Mouse (Mus musculus) cerebral cortex, adult 2 months (tissue): ENCODE data around the gene E130309D02Rik.

Source experiments
- WGBS: fragments of 180-500 bp; shearing (Covaris S2); methylation state at CpG from one replicate; pipeline ENCODE4 v1.1.7; 2018; 5-methylcytosine and 5-hydroxymethylcytosine counted together

E130309D02Rik gene

GRCm38 (mm10) chr5:143309916-143310315, 5.2 kb downstream of the E130309D02Rik start:
- WGBS, result 96% methylated on average over 7 of the region's 7 CpGs

- WGBS, result 90% methylated on average over 5 of the region's 5 CpGs
These were observed 6.3 kb downstream of the E130309D02Rik start for GRCm38 (mm10) chr5:143308825-143309224.

GRCm38 (mm10) chr5:143304251-143304650, 10.9 kb downstream of the E130309D02Rik start:
- 73% methylated on average over 7 of the region's 7 CpGs for WGBS

GRCm38 (mm10) chr5:143301296-143301695, 13.9 kb downstream of the E130309D02Rik start:
- WGBS, result 65% methylated on average over 8 of the region's 8 CpGs

- 88% methylated on average over 4 of the region's 4 CpGs for WGBS
These were observed 15.5 kb downstream of the E130309D02Rik start for GRCm38 (mm10) chr5:143299686-143300085.

- WGBS, result 85% methylated on average over 7 of the region's 7 CpGs
These were observed 16.8 kb downstream of the E130309D02Rik start for GRCm38 (mm10) chr5:143298391-143298790.

- WGBS, result 73% methylated on average over 9 of the region's 9 CpGs
These were observed 17.2 kb downstream of the E130309D02Rik start for GRCm38 (mm10) chr5:143297986-143298385.

- WGBS, result 35% methylated on average over 2 of the region's 2 CpGs
These were observed 19.8 kb downstream of the E130309D02Rik start for GRCm38 (mm10) chr5:143295330-143295729.

GRCm38 (mm10) chr5:143294862-143295261, 20.3 kb downstream of the E130309D02Rik start:
- 87% methylated on average over 3 of the region's 3 CpGs for WGBS

GRCm38 (mm10) chr5:143293404-143293803, 21.8 kb downstream of the E130309D02Rik start, which contains the start of gene Zfp853:
Zfp853 (minus strand) TSS chr5:143293623.
- WGBS, result 2% methylated on average over 36 of the region's 38 CpGs

- 2% methylated on average over 19 of the region's 19 CpGs for WGBS
These were observed 22.3 kb downstream of the E130309D02Rik start for GRCm38 (mm10) chr5:143292879-143293278.

GRCm38 (mm10) chr5:143289299-143289698, 25.9 kb downstream of the E130309D02Rik start:
- 67% methylated on average over 9 of the region's 9 CpGs for whole genome bisulfite sequencing

GRCm38 (mm10) chr5:143288378-143288911, 26.7 kb downstream of the E130309D02Rik start:
- WGBS, result 68% methylated on average over 9 of the region's 9 CpGs

GRCm38 (mm10) chr5:143287774-143288328, 27.3 kb downstream of the E130309D02Rik start:
- 50% methylated on average over 48 of the region's 48 CpGs for WGBS

GRCm38 (mm10) chr5:143284762-143285161, 30.4 kb downstream of the E130309D02Rik start:
- WGBS, result 55% methylated on average over 6 of the region's 6 CpGs

- WGBS, result 54% methylated on average over 10 of the region's 10 CpGs
These were observed 35.9 kb downstream of the E130309D02Rik start for GRCm38 (mm10) chr5:143279247-143279646.

- WGBS, result 56% methylated on average over 5 of the region's 5 CpGs
These were observed 39.4 kb downstream of the E130309D02Rik start for GRCm38 (mm10) chr5:143275761-143276160.

GRCm38 (mm10) chr5:143272540-143273330, 42.4 kb downstream of the E130309D02Rik start:
- WGBS, result 86% methylated on average over 16 of the region's 16 CpGs

- WGBS, result 68% methylated on average over 3 of the region's 3 CpGs
These were observed 43.1 kb downstream of the E130309D02Rik start for GRCm38 (mm10) chr5:143272108-143272507.

- 34% methylated on average over 6 of the region's 6 CpGs for WGBS
These were observed 43.5 kb downstream of the E130309D02Rik start for GRCm38 (mm10) chr5:143271642-143272041.

GRCm38 (mm10) chr5:143270151-143270519, 45.0 kb downstream of the E130309D02Rik start:
- WGBS, result 2% methylated on average over 12 of the region's 12 CpGs

GRCm38 (mm10) chr5:143269363-143270150, 45.6 kb downstream of the E130309D02Rik start, which contains the start of gene Zfp316:
Zfp316 (minus strand) TSS chr5:143270022.
- WGBS, result under 1% methylated on average over 79 of the region's 79 CpGs
